Comparison of ENCODE assay signal across 19 mouse cellular contexts in the genomic region with DNA sequence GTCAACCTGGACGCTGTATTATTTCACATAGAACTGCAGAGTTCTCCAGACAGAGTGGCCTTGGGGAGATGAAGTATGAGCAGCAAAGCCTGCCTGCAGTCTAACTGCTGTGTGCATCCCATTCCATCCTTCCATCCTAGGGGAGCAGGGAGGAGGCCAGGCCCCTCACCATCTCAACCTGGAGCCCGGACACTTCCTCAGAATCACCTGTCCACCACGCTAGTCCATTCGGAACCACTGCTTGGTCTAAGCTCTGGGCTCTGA. TPM values are rescaled to one million over a fixed set of nuclear protein-coding genes. Genes with fewer than 3 reads are reported as not detected.
A peak's percentile ranks its signal among the peaks of the same experiment; 100 is the strongest.
DNase-seq lines count a peak whose midpoint lies in the region; ATAC-seq lines count a peak whose summit lies in the region.
"Had no signal": no experiment of that assay in that cellular context is flagged by ENCODE, and none has a peak within 500 bp of the region (broad histone marks: within the 10 kb centered on the region; RNA-seq: fewer than 3 reads in every experiment).

No protein-coding gene starts in this region.

- no peak for ATAC-seq in forebrain, embryonic 14.5 days
- ATAC-seq in hindbrain, embryonic 14.5 days (ENCODE audit: low FRiP score): no peak
- 0 out of 2 replicates have a peak, but pooled peaks have one; percentile 32 for ATAC-seq in midbrain, embryonic 14.5 days (ENCODE audit: low FRiP score, low TSS enrichment)
- no peak for ATAC-seq in granulocyte monocyte progenitor cell, adult 5-6 weeks (replicated peaks; ENCODE audit: poor library complexity, severe bottlenecking)
- ATAC-seq: intestine, embryonic 16.5 days; Patski had no signal

- H3K9ac ChIP-seq in forebrain, embryonic 14.5 days (ENCODE audit: low read length): peak overlapping the region; percentile 35; the same call in 1 of the 2 replicates
- 0 out of 2 replicates have a peak overlapping the region, but pooled peaks have one; percentile 17 for H3K9ac ChIP-seq in hindbrain, embryonic 14.5 days
- peak overlapping the region; percentile 7; the same call in 1 of the 2 replicates for H3K9ac ChIP-seq in midbrain, embryonic 14.5 days (replicated peaks; ENCODE audit: low read length)
- H3K9ac ChIP-seq: heart, embryonic 12.5 days had no signal

- no peak overlapping the region for H3K4me3 ChIP-seq in embryonic facial prominence, embryonic 10.5 days
- no peak overlapping the region for H3K4me3 ChIP-seq in forebrain, embryonic 14.5 days (ENCODE audit: low read depth, low read length)
- H3K4me3 ChIP-seq in hindbrain, embryonic 14.5 days (replicated peaks; ENCODE audit: low read length): no peak overlapping the region
- H3K4me3 ChIP-seq in midbrain, embryonic 14.5 days (replicated peaks; ENCODE audit: low read depth, low read length): no peak overlapping the region
- H3K4me3 ChIP-seq: heart, embryonic 12.5 days had no signal

- H3K27ac ChIP-seq in embryonic facial prominence, embryonic 10.5 days (replicated peaks): 0 out of 2 replicates have a peak overlapping the region, but pooled peaks have one; percentile 2
- peak overlapping the region; percentile 74; the same call in 1 of the 2 replicates for H3K27ac ChIP-seq in forebrain, embryonic 14.5 days (ENCODE audit: low read depth, low read length)
- H3K27ac ChIP-seq in hindbrain, embryonic 14.5 days: peak overlapping the region; percentile 78
- peak overlapping the region; percentile 84 for H3K27ac ChIP-seq in midbrain, embryonic 14.5 days (replicated peaks; ENCODE audit: low read depth, low read length)

- H3K4me2 ChIP-seq in forebrain, embryonic 14.5 days (ENCODE audit: low read length): no peak overlapping the region
- no peak overlapping the region for H3K4me2 ChIP-seq in hindbrain, embryonic 14.5 days (replicated peaks)
- peak overlapping the region; percentile 29 for H3K4me2 ChIP-seq in midbrain, embryonic 14.5 days (ENCODE audit: low read length)
- H3K4me2 ChIP-seq: heart, embryonic 12.5 days; liver, embryonic 11.5 days had no signal

- peaks cover 55% of the 10 kb centered on the region for H3K4me1 ChIP-seq in embryonic facial prominence, embryonic 10.5 days
- peaks cover 19% of the 10 kb centered on the region for H3K4me1 ChIP-seq in forebrain, embryonic 14.5 days (ENCODE audit: control insufficient read depth, insufficient read depth, low read length)
- H3K4me1 ChIP-seq in hindbrain, embryonic 14.5 days (replicated peaks; ENCODE audit: control insufficient read depth, insufficient read depth, low read length): peaks cover 23% of the 10 kb centered on the region
- peaks cover 35% of the 10 kb centered on the region for H3K4me1 ChIP-seq in midbrain, embryonic 14.5 days (ENCODE audit: control insufficient read depth, insufficient read depth, low read length)

- 60% methylated on average over 4 of the region's 4 CpGs for WGBS in embryonic facial prominence, embryonic 10.5 days
- WGBS in forebrain, embryonic 14.5 days: 33% methylated on average over 4 of the region's 4 CpGs
- 48% methylated on average over 4 of the region's 4 CpGs for WGBS in hindbrain, embryonic 14.5 days
- WGBS in midbrain, embryonic 14.5 days: 22% methylated on average over 4 of the region's 4 CpGs

- DNase-seq in embryonic facial prominence, embryonic 10.5 days (ENCODE audit: low spot score): no peak
- DNase-seq in forebrain, embryonic 14.5 days (ENCODE audit: low spot score): no peak
- no peak for DNase-seq in hindbrain, embryonic 14.5 days (ENCODE audit: low spot score)
- DNase-seq in midbrain, embryonic 14.5 days: no peak
- DNase-seq in T-cell, adult 2 months (ENCODE audit: low spot score): no peak
- no peak for DNase-seq in ovary, postnatal 36 days (ENCODE audit: low spot score)
- DNase-seq in spleen, postnatal 36 days (ENCODE audit: low spot score in 2 of 2): no peak
- DNase-seq: cerebellum, postnatal 14 days; heart, postnatal 36 days; layer of hippocampus, postnatal 36 days; lung, adult 2 months; lung, postnatal 4 days; right cerebral cortex, postnatal 14 days; thymus, postnatal 25 days had no signal

- no peaks in the 10 kb centered on the region for H3K9me3 ChIP-seq in embryonic facial prominence, embryonic 10.5 days
- no peaks in the 10 kb centered on the region for H3K9me3 ChIP-seq in forebrain, embryonic 14.5 days (replicated peaks; ENCODE audit: control insufficient read depth, low read length)
- no peaks in the 10 kb centered on the region for H3K9me3 ChIP-seq in hindbrain, embryonic 14.5 days (ENCODE audit: control insufficient read depth, low read length)
- H3K9me3 ChIP-seq in midbrain, embryonic 14.5 days (ENCODE audit: control insufficient read depth, low read length): no peaks in the 10 kb centered on the region
- H3K9me3 ChIP-seq: heart, embryonic 12.5 days had no signal

- peaks cover 45% of the 10 kb centered on the region for H3K27me3 ChIP-seq in embryonic facial prominence, embryonic 10.5 days (replicated peaks; ENCODE audit: low read depth, poor library complexity, severe bottlenecking)
- no peaks in the 10 kb centered on the region for H3K27me3 ChIP-seq in forebrain, embryonic 14.5 days (replicated peaks; ENCODE audit: control insufficient read depth, insufficient read depth, low read length)
- H3K27me3 ChIP-seq in hindbrain, embryonic 14.5 days (ENCODE audit: control insufficient read depth, insufficient read depth, low read length): no peaks in the 10 kb centered on the region
- H3K27me3 ChIP-seq in midbrain, embryonic 14.5 days (ENCODE audit: control insufficient read depth, insufficient read depth, low read length): no peaks in the 10 kb centered on the region
- H3K27me3 ChIP-seq: Patski had no signal

- H3K36me3 ChIP-seq in embryonic facial prominence, embryonic 10.5 days (replicated peaks): no peaks in the 10 kb centered on the region
- H3K36me3 ChIP-seq in forebrain, embryonic 14.5 days (ENCODE audit: control insufficient read depth, insufficient read depth, low read length): no peaks in the 10 kb centered on the region
- H3K36me3 ChIP-seq in hindbrain, embryonic 14.5 days (replicated peaks; ENCODE audit: control insufficient read depth, insufficient read depth): no peaks in the 10 kb centered on the region
- H3K36me3 ChIP-seq in midbrain, embryonic 14.5 days (ENCODE audit: control insufficient read depth, insufficient read depth, low read length): no peaks in the 10 kb centered on the region
- H3K36me3 ChIP-seq: heart, embryonic 12.5 days had no signal

RNA-seq across cellular contexts. Expression of a gene that starts 23.8 kb away (rescaled TPM):
- 3.6 and 4.7 TPM in 2 replicates for polyA plus RNA-seq in embryonic facial prominence, embryonic 10.5 days (2016; fragmentation: Nextera tagmentation; extraction: Ambion mirVana)
- polyA plus RNA-seq in forebrain, embryonic 14.5 days (2014; fragmentation: Nextera tagmentation; extraction: Ambion mirVana): 17.2 and 17.4 TPM in 2 replicates
- polyA plus RNA-seq in hindbrain, embryonic 14.5 days (2014; fragmentation: Nextera tagmentation; extraction: Ambion mirVana): 38.1 and 42.8 TPM in 2 replicates
- 27.6 and 32.6 TPM in 2 replicates for polyA plus RNA-seq in midbrain, embryonic 14.5 days (2014; fragmentation: Nextera tagmentation; extraction: Ambion mirVana)
- 5.9 and 6.3 TPM in 2 replicates for total RNA-seq in granulocyte monocyte progenitor cell, adult 5-6 weeks (2014; fragmentation: Nextera tagmentation)
- 1.7 and 14.3 TPM in 2 replicates for total RNA-seq in granulocyte monocyte progenitor cell, adult 5-6 weeks (2017)

RNA-seq across cellular contexts. Expression of a gene that starts 49.9 kb away (rescaled TPM):
- polyA plus RNA-seq in embryonic facial prominence, embryonic 10.5 days (2016; fragmentation: Nextera tagmentation; extraction: Ambion mirVana): 219 and 227 TPM in 2 replicates
- polyA plus RNA-seq in forebrain, embryonic 14.5 days (2014; fragmentation: Nextera tagmentation; extraction: Ambion mirVana): 123 and 131 TPM in 2 replicates
- 101 TPM in 2 replicates for polyA plus RNA-seq in hindbrain, embryonic 14.5 days (2014; fragmentation: Nextera tagmentation; extraction: Ambion mirVana)
- polyA plus RNA-seq in midbrain, embryonic 14.5 days (2014; fragmentation: Nextera tagmentation; extraction: Ambion mirVana): 112 and 114 TPM in 2 replicates
- total RNA-seq in granulocyte monocyte progenitor cell, adult 5-6 weeks (2014; fragmentation: Nextera tagmentation): 83.0 and 122 TPM in 2 replicates
- total RNA-seq in granulocyte monocyte progenitor cell, adult 5-6 weeks (2017): 97.1 and 107 TPM in 2 replicates

RNA-seq across cellular contexts. Expression of a gene that starts 54.5 kb away (rescaled TPM):
- polyA plus RNA-seq in embryonic facial prominence, embryonic 10.5 days (2016; fragmentation: Nextera tagmentation; extraction: Ambion mirVana): 47.8 and 49.5 TPM in 2 replicates
- 116 and 123 TPM in 2 replicates for polyA plus RNA-seq in forebrain, embryonic 14.5 days (2014; fragmentation: Nextera tagmentation; extraction: Ambion mirVana)
- polyA plus RNA-seq in hindbrain, embryonic 14.5 days (2014; fragmentation: Nextera tagmentation; extraction: Ambion mirVana): 126 and 131 TPM in 2 replicates
- 117 and 122 TPM in 2 replicates for polyA plus RNA-seq in midbrain, embryonic 14.5 days (2014; fragmentation: Nextera tagmentation; extraction: Ambion mirVana)
- total RNA-seq in granulocyte monocyte progenitor cell, adult 5-6 weeks (2014; fragmentation: Nextera tagmentation): 97.2 and 127 TPM in 2 replicates
- total RNA-seq in granulocyte monocyte progenitor cell, adult 5-6 weeks (2017): 67.3 and 108 TPM in 2 replicates

Comparison
In these comparisons a context has a peak if more than half of its experiments do, and no peak if none do; other contexts are left out.
1. H3K27ac ChIP-seq: peak in every context shown above with its lines; median percentile 84 in midbrain, embryonic 14.5 days; 78 in hindbrain, embryonic 14.5 days; 74 in forebrain, embryonic 14.5 days; 2 in embryonic facial prominence, embryonic 10.5 days.